24 mouse cellular contexts compared by ENCODE assay signal in the genomic region with DNA sequence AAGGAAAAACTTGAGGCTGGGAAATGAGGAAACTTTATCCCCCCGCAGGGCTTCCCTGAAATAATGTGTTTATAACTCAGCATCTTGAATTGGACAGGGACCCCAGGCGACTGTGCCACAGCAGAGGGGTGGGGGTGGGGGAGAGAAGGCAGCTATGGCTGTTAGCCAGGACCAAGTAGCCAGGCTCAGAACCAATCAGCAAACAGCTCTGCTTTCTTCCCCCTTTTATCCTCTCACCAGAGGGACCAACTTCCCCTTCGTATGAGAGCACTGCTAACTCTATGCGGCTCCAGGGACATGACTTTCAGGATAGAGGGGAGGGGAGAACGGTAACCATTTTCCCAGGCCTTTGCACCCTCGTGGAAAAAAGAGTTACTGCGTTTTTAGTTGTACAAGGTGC. TPM values are rescaled to one million over a fixed set of nuclear protein-coding genes. Genes with fewer than 3 reads are reported as not detected.
DNase-seq lines count a peak whose midpoint lies in the region; ATAC-seq and TF ChIP-seq lines count a peak whose summit lies in the region.
"Had no signal": no experiment of that assay in that cellular context is flagged by ENCODE, and none has a peak within 500 bp of the region (broad histone marks: within the 10 kb centered on the region; RNA-seq: fewer than 3 reads in every experiment).

No protein-coding gene starts in this region.

- H3K36me3 ChIP-seq in embryonic facial prominence, embryonic 13.5 days: no peaks in the 10 kb centered on the region; the same call in 1 of the 2 replicates
- no peaks in the 10 kb centered on the region for H3K36me3 ChIP-seq in embryonic facial prominence, embryonic 10.5 days (replicated peaks)
- no peaks in the 10 kb centered on the region for H3K36me3 ChIP-seq in hindbrain, postnatal 0 days (ENCODE audit: insufficient read depth, low read length)
- H3K36me3 ChIP-seq in hindbrain, embryonic 12.5 days: no peaks in the 10 kb centered on the region
- H3K36me3 ChIP-seq in midbrain, postnatal 0 days (ENCODE audit: insufficient read depth, low read length): no peaks in the 10 kb centered on the region
- H3K36me3 ChIP-seq in midbrain, embryonic 10.5 days: no peaks in the 10 kb centered on the region
- H3K36me3 ChIP-seq: embryonic facial prominence, embryonic 15.5 days; intestine, embryonic 15.5 days; midbrain, embryonic 12.5 days had no signal

- peaks cover 29% of the 10 kb centered on the region for H3K4me1 ChIP-seq in embryonic facial prominence, embryonic 13.5 days
- peaks cover 16% of the 10 kb centered on the region for H3K4me1 ChIP-seq in embryonic facial prominence, embryonic 10.5 days
- H3K4me1 ChIP-seq in hindbrain, postnatal 0 days (ENCODE audit: insufficient read depth, low read length): peaks cover 6% of the 10 kb centered on the region; the same call in 1 of the 2 replicates
- peaks cover 12% of the 10 kb centered on the region for H3K4me1 ChIP-seq in hindbrain, embryonic 12.5 days
- H3K4me1 ChIP-seq in midbrain, postnatal 0 days (ENCODE audit: insufficient read depth, low read length): no peaks in the 10 kb centered on the region
- H3K4me1 ChIP-seq in midbrain, embryonic 10.5 days: peaks cover 6% of the 10 kb centered on the region; the same call in 1 of the 2 replicates
- H3K4me1 ChIP-seq: intestine, embryonic 15.5 days had no signal

- H3K27me3 ChIP-seq in embryonic facial prominence, embryonic 13.5 days: no peaks in the 10 kb centered on the region
- no peaks in the 10 kb centered on the region for H3K27me3 ChIP-seq in embryonic facial prominence, embryonic 10.5 days (replicated peaks; ENCODE audit: low read depth, poor library complexity, severe bottlenecking)
- H3K27me3 ChIP-seq in hindbrain, postnatal 0 days (ENCODE audit: insufficient read depth, low read length): no peaks in the 10 kb centered on the region
- H3K27me3 ChIP-seq in hindbrain, embryonic 12.5 days: no peaks in the 10 kb centered on the region
- H3K27me3 ChIP-seq in midbrain, postnatal 0 days (ENCODE audit: insufficient read depth, low read length): no peaks in the 10 kb centered on the region
- H3K27me3 ChIP-seq in midbrain, embryonic 10.5 days (ENCODE audit: low read depth, poor library complexity, severe bottlenecking): no peaks in the 10 kb centered on the region
- H3K27me3 ChIP-seq: embryonic facial prominence, embryonic 15.5 days; intestine, embryonic 15.5 days; midbrain, embryonic 12.5 days had no signal

- no peak for DNase-seq in embryonic facial prominence, embryonic 10.5 days (ENCODE audit: low spot score)
- DNase-seq in hindbrain, postnatal 0 days (ENCODE audit: low spot score): peak; percentile 49
- peak; percentile 50 for DNase-seq in midbrain, postnatal 0 days (ENCODE audit: low spot score)
- DNase-seq in midbrain, embryonic 10.5 days (ENCODE audit: low spot score): no peak
- DNase-seq in left cerebral cortex, adult 9 months (ENCODE audit: low spot score in 2 of 2): no peak
- DNase-seq: adrenal gland, adult 8-10 months; cerebellum, adult 18-20 months; cerebellum, postnatal 14 days; embryo, embryonic 11 days; kidney, adult 8-10 months; kidney, postnatal 14 days; right cerebral cortex, adult 18-20 months; right cerebral cortex, postnatal 4 days; thymus, postnatal 14 days had no signal

- H3K27ac ChIP-seq in embryonic facial prominence, embryonic 13.5 days: no peak overlapping the region
- H3K27ac ChIP-seq in embryonic facial prominence, embryonic 10.5 days (replicated peaks): no peak overlapping the region
- H3K27ac ChIP-seq in hindbrain, postnatal 0 days: no peak overlapping the region
- H3K27ac ChIP-seq in hindbrain, embryonic 12.5 days: no peak overlapping the region
- H3K27ac ChIP-seq in midbrain, postnatal 0 days (ENCODE audit: low read depth, low read length): no peak overlapping the region
- H3K27ac ChIP-seq in midbrain, embryonic 10.5 days (replicated peaks): no peak overlapping the region
- H3K27ac ChIP-seq: embryonic facial prominence, embryonic 15.5 days; intestine, embryonic 15.5 days; layer of hippocampus, adult 2 months; midbrain, embryonic 12.5 days had no signal

- ATAC-seq in embryonic facial prominence, embryonic 13.5 days (ENCODE audit: insufficient number of reproducible peaks, insufficient read depth, low FRiP score, low TSS enrichment, low read depth): no peak
- peak; percentile 60 for ATAC-seq in hindbrain, postnatal 0 days
- no peak for ATAC-seq in hindbrain, embryonic 12.5 days (ENCODE audit: low FRiP score)
- ATAC-seq in midbrain, postnatal 0 days (ENCODE audit: low FRiP score): no peak
- ATAC-seq in monocyte, adult 5-6 weeks (replicated peaks; ENCODE audit: insufficient number of reproducible peaks, low FRiP score, low TSS enrichment, poor library complexity, severe bottlenecking): peak; percentile 23; the same call in 1 of the 2 replicates
- ATAC-seq: activated CD4-positive, CD25-positive, alpha-beta regulatory T cell, adult 4 months; intestine, embryonic 15.5 days had no signal

- H3K9me3 ChIP-seq in embryonic facial prominence, embryonic 13.5 days: no peaks in the 10 kb centered on the region
- no peaks in the 10 kb centered on the region for H3K9me3 ChIP-seq in embryonic facial prominence, embryonic 10.5 days
- no peaks in the 10 kb centered on the region for H3K9me3 ChIP-seq in hindbrain, postnatal 0 days (ENCODE audit: low read length)
- H3K9me3 ChIP-seq in hindbrain, embryonic 12.5 days (replicated peaks): no peaks in the 10 kb centered on the region
- no peaks in the 10 kb centered on the region for H3K9me3 ChIP-seq in midbrain, postnatal 0 days (ENCODE audit: low read length)
- no peaks in the 10 kb centered on the region for H3K9me3 ChIP-seq in midbrain, embryonic 10.5 days (replicated peaks)
- H3K9me3 ChIP-seq: embryonic facial prominence, embryonic 15.5 days; intestine, embryonic 15.5 days; midbrain, embryonic 12.5 days had no signal

- H3K4me2 ChIP-seq in embryonic facial prominence, embryonic 13.5 days: peak overlapping the region; percentile 7; the same call in 1 of the 2 replicates
- H3K4me2 ChIP-seq in hindbrain, postnatal 0 days (ENCODE audit: low read depth, low read length): no peak overlapping the region
- H3K4me2 ChIP-seq in hindbrain, embryonic 12.5 days (replicated peaks): no peak overlapping the region
- H3K4me2 ChIP-seq in midbrain, postnatal 0 days (ENCODE audit: low read depth, low read length, poor library complexity, severe bottlenecking): no peak overlapping the region
- H3K4me2 ChIP-seq: embryonic facial prominence, embryonic 15.5 days; heart, embryonic 11.5 days; intestine, embryonic 15.5 days; midbrain, embryonic 12.5 days had no signal

- no peak for TF ChIP-seq CTCF in hindbrain, postnatal 0 days (IDR thresholded peaks at IDR 0.05; ENCODE audit: low read depth)
- TF ChIP-seq CTCF in midbrain, postnatal 0 days (IDR thresholded peaks at IDR 0.05): no peak

- H3K4me3 ChIP-seq in embryonic facial prominence, embryonic 13.5 days: no peak overlapping the region
- H3K4me3 ChIP-seq in embryonic facial prominence, embryonic 10.5 days: no peak overlapping the region
- no peak overlapping the region for H3K4me3 ChIP-seq in hindbrain, postnatal 0 days (ENCODE audit: low read length)
- no peak overlapping the region for H3K4me3 ChIP-seq in hindbrain, embryonic 12.5 days
- H3K4me3 ChIP-seq in midbrain, postnatal 0 days (ENCODE audit: low read depth, low read length): no peak overlapping the region
- no peak overlapping the region for H3K4me3 ChIP-seq in midbrain, embryonic 10.5 days
- H3K4me3 ChIP-seq: embryonic facial prominence, embryonic 15.5 days; intestine, embryonic 15.5 days; layer of hippocampus, adult 2 months; midbrain, embryonic 12.5 days; myocyte had no signal

- H3K9ac ChIP-seq in embryonic facial prominence, embryonic 13.5 days: no peak overlapping the region
- no peak overlapping the region for H3K9ac ChIP-seq in hindbrain, postnatal 0 days (replicated peaks; ENCODE audit: low read length)
- no peak overlapping the region for H3K9ac ChIP-seq in hindbrain, embryonic 12.5 days
- no peak overlapping the region for H3K9ac ChIP-seq in midbrain, postnatal 0 days (replicated peaks; ENCODE audit: low read length, poor library complexity, severe bottlenecking)
- H3K9ac ChIP-seq: embryonic facial prominence, embryonic 15.5 days; intestine, embryonic 15.5 days; midbrain, embryonic 12.5 days had no signal

- 35% methylated on average over 7 of the region's 7 CpGs for WGBS in embryonic facial prominence, embryonic 13.5 days
- WGBS in embryonic facial prominence, embryonic 10.5 days: 64% methylated on average over 7 of the region's 7 CpGs
- WGBS in hindbrain, postnatal 0 days: 34% methylated on average over 7 of the region's 7 CpGs
- 60% methylated on average over 7 of the region's 7 CpGs for WGBS in hindbrain, embryonic 12.5 days
- 40% methylated on average over 7 of the region's 7 CpGs for WGBS in midbrain, postnatal 0 days
- 71% methylated on average over 7 of the region's 7 CpGs for WGBS in midbrain, embryonic 10.5 days

RNA-seq across cellular contexts. Expression of a gene that starts 42.0 kb away (rescaled TPM):
- polyA plus RNA-seq in embryonic facial prominence, embryonic 13.5 days (2015; fragmentation: Nextera tagmentation; extraction: Ambion mirVana): 17.9 and 21.1 TPM in 2 replicates
- 5.9 and 6.0 TPM in 2 replicates for polyA plus RNA-seq in embryonic facial prominence, embryonic 10.5 days (2016; fragmentation: Nextera tagmentation; extraction: Ambion mirVana)
- 59.5 and 67.6 TPM in 2 replicates for total RNA-seq in hindbrain, postnatal 0 days (2014; rRNA removed)
- 22.4 and 23.1 TPM in 2 replicates for polyA plus RNA-seq in hindbrain, postnatal 0 days (2015; fragmentation: Nextera tagmentation; extraction: Ambion mirVana)
- 10.9 and 11.8 TPM in 2 replicates for polyA plus RNA-seq in hindbrain, embryonic 12.5 days (2016; fragmentation: Nextera tagmentation; extraction: Ambion mirVana)
- 48.4 and 73.0 TPM in 2 replicates for total RNA-seq in midbrain, postnatal 0 days (2014; rRNA removed)
- 15.2 and 21.1 TPM in 2 replicates for polyA plus RNA-seq in midbrain, postnatal 0 days (2015; fragmentation: Nextera tagmentation; extraction: Ambion mirVana)
- polyA plus RNA-seq in midbrain, embryonic 10.5 days (2016; fragmentation: Nextera tagmentation; extraction: Ambion mirVana): 5.2 and 6.1 TPM in 2 replicates
- total RNA-seq in monocyte, adult 5-6 weeks (2017): 295 to 342 TPM (median 339 TPM) in 3 replicates
- polyA plus RNA-seq: activated CD4-positive, CD25-positive, alpha-beta regulatory T cell, adult 4 months; myocyte had no signal

Comparison
In these comparisons a context has a peak if more than half of its experiments do, and no peak if none do; other contexts are left out.
1. ATAC-seq: peak in hindbrain, postnatal 0 days (single experiment) and monocyte, adult 5-6 weeks (single experiment); none in embryonic facial prominence, embryonic 13.5 days (single experiment), hindbrain, embryonic 12.5 days (single experiment) and midbrain, postnatal 0 days (single experiment).
2. DNase-seq: peak in hindbrain, postnatal 0 days (single experiment) and midbrain, postnatal 0 days (single experiment); none in embryonic facial prominence, embryonic 10.5 days (single experiment), midbrain, embryonic 10.5 days (single experiment) and left cerebral cortex, adult 9 months (0 of 2).